Comparison of ENCODE assay signal across 8 mouse cellular contexts in genomic region chr4:155078808-155079207, GRCm38 (mm10). TPM values are rescaled to one million over a fixed set of nuclear protein-coding genes. Genes with fewer than 3 reads are reported as not detected.
DNase-seq lines count a peak whose midpoint lies in the region; ATAC-seq and TF ChIP-seq lines count a peak whose summit lies in the region.
"Not testable (repeated sequence)": the region's sequence is repeated elsewhere in the genome, so short reads cannot be mapped to it uniquely, and the experiment has no call there.
"Had no signal": no experiment of that assay in that cellular context is flagged by ENCODE, and none has a peak within 500 bp of the region (broad histone marks: within the 10 kb centered on the region; RNA-seq: fewer than 3 reads in every experiment).

No protein-coding gene starts in this region.

- peaks cover 23% of the 10 kb centered on the region for H3K4me1 ChIP-seq in cerebellum, adult 2 months (ENCODE audit: control insufficient read depth, insufficient read depth, low read length)
- not testable (repeated sequence) for H3K4me1 ChIP-seq in lung, embryonic 14.5 days (ENCODE audit: insufficient read depth)

- H3K9ac ChIP-seq in lung, embryonic 14.5 days, result not testable (repeated sequence)

- not testable (repeated sequence) for H3K27me3 ChIP-seq in cerebellum, adult 2 months (ENCODE audit: control insufficient read depth, insufficient read depth, low read length); lung, embryonic 14.5 days (ENCODE audit: insufficient read depth, low read length)

- peak; percentile 49 to 83 for DNase-seq in adrenal gland, adult (ENCODE audit: inconsistent age in 2 of 2, low spot score in 1 of 2)
- peak; percentile 40 to 46 for DNase-seq in adrenal gland, postnatal 36 days
- DNase-seq in cerebellum, adult 2 months, result peak; percentile 51 to 74
- DNase-seq in cerebellum, postnatal 25 days, result peak; percentile 60 to 68
- not testable (repeated sequence) for DNase-seq in lung, embryonic 14.5 days

- peaks cover 94% of the 10 kb centered on the region for H3K36me3 ChIP-seq in lung, embryonic 14.5 days (ENCODE audit: insufficient read depth)

- ATAC-seq in lung, embryonic 14.5 days (ENCODE audit: insufficient read depth), result 0 out of 2 replicates have a peak, but pooled peaks have one; percentile 38
- 0 out of 2 replicates have a peak, but pooled peaks have one; percentile 8 for ATAC-seq in neutrophil, adult 5-6 weeks (ENCODE audit: extremely low read depth, insufficient number of reproducible peaks, low FRiP score, poor library complexity, severe bottlenecking)

- H3K4me2 ChIP-seq in lung, embryonic 14.5 days, result not testable (repeated sequence)

- WGBS in cerebellum, adult 2 months, result 14% methylated on average over 10 of the region's 10 CpGs
- WGBS in lung, embryonic 14.5 days, result 65% methylated on average over 10 of the region's 10 CpGs

- H3K9me3 ChIP-seq in lung, embryonic 14.5 days (ENCODE audit: low read depth, low read length), result not testable (repeated sequence)

- H3K27ac ChIP-seq in cerebellum, adult 2 months (ENCODE audit: insufficient read depth, low read length), result peak overlapping the region; percentile 28
- not testable (repeated sequence) for H3K27ac ChIP-seq in lung, embryonic 14.5 days (ENCODE audit: low read depth)

- H3K4me3 ChIP-seq in cerebellum, adult 2 months (replicated peaks; ENCODE audit: insufficient read depth, low read depth, low read length); lung, embryonic 14.5 days (ENCODE audit: low read depth, low read length): not testable (repeated sequence)

- TF ChIP-seq CTCF in cerebellum, adult 2 months (IDR thresholded peaks at IDR 0.05; ENCODE audit: borderline replicate concordance, insufficient read depth, low read depth, low read length); lung, embryonic 14.5 days (IDR thresholded peaks at IDR 0.05; ENCODE audit: low read depth): not testable (repeated sequence)

- TF ChIP-seq POLR2A in cerebellum, adult 2 months (IDR thresholded peaks at IDR 0.05; ENCODE audit: borderline replicate concordance, insufficient read depth, low read length), result not testable (repeated sequence)

RNA-seq across cellular contexts. Expression of gene Rer1, which starts 7.4 kb away (rescaled TPM):
- total RNA-seq in adrenal gland, postnatal 36 days (2021), result 100 to 1,000 TPM; 106 to 114 TPM
- polyA plus RNA-seq in cerebellum, adult 2 months (2012; rRNA removed), result 102 and 104 TPM in 2 replicates
- polyA plus RNA-seq in lung, embryonic 14.5 days (2014; fragmentation: Nextera tagmentation; extraction: Ambion mirVana), result 160 and 177 TPM in 2 replicates
- 82.5 and 91.0 TPM in 2 replicates for total RNA-seq in neutrophil, adult 5-6 weeks (2017)

RNA-seq across cellular contexts. Expression of gene Morn1, which starts 7.6 kb away (rescaled TPM):
- 1 to 10 TPM; 7.7 to 7.9 TPM for total RNA-seq in adrenal gland, postnatal 36 days (2021)
- 15.6 and 18.7 TPM in 2 replicates for polyA plus RNA-seq in cerebellum, adult 2 months (2012; rRNA removed)
- polyA plus RNA-seq in lung, embryonic 14.5 days (2014; fragmentation: Nextera tagmentation; extraction: Ambion mirVana), result 5.2 TPM in 2 replicates
- 0.74 and 3.4 TPM in 2 replicates for total RNA-seq in neutrophil, adult 5-6 weeks (2017)

RNA-seq across cellular contexts. Expression of gene Pex10, which starts 12.0 kb away (rescaled TPM):
- 10 to 100 TPM; 20.6 to 24.2 TPM for total RNA-seq in adrenal gland, postnatal 36 days (2021)
- 32.0 and 38.1 TPM in 2 replicates for polyA plus RNA-seq in cerebellum, adult 2 months (2012; rRNA removed)
- polyA plus RNA-seq in lung, embryonic 14.5 days (2014; fragmentation: Nextera tagmentation; extraction: Ambion mirVana), result 7.0 and 9.4 TPM in 2 replicates
- total RNA-seq in neutrophil, adult 5-6 weeks (2017), result 14.3 and 17.1 TPM in 2 replicates

RNA-seq across cellular contexts. Expression of gene Plch2, which starts 22.2 kb away (rescaled TPM):
- under 1 TPM; 0.30 to 0.43 TPM for total RNA-seq in adrenal gland, postnatal 36 days (2021)
- 149 and 180 TPM in 2 replicates for polyA plus RNA-seq in cerebellum, adult 2 months (2012; rRNA removed)
- polyA plus RNA-seq in lung, embryonic 14.5 days (2014; fragmentation: Nextera tagmentation; extraction: Ambion mirVana), result 5.2 and 6.7 TPM in 2 replicates
- total RNA-seq in neutrophil, adult 5-6 weeks (2017), result 0.12 TPM in 1 of 2 replicates, not detected in the other
- total RNA-seq: heart, adult 2 months; heart, postnatal 4 days had no signal
